Mouse (Mus musculus): ENCODE measurements around the gene Hdac9.

DNA sequence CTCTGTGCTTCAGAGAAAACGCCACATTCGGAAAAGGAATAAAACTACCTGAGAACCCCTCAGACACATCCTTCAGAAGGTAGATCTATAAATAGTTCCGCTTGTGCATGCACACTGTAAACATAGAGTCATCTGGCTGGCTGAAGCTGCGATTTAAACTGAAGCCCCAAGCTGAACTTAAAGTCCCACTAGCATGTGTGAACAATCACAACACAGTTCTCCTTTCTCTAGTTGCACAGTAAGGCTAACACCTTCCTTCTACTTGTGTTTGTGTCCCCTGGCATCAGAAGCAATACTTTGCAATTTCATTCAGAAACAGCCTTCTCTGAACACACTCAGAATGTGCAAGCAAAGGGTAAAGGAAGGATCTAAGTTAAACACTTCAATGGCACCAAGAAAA, 389.1 kb downstream of the Hdac9 start:
- TF ChIP-seq GATA1 (IDR thresholded peaks at IDR 0.05; ENCODE audit: borderline replicate concordance, low read length) (no peak), FLI1 (IDR thresholded peaks at IDR 0.05; ENCODE audit: low read length) (no peak)
